Mouse (Mus musculus): ENCODE measurements around the gene Palld. TPM values are rescaled to one million over a fixed set of nuclear protein-coding genes. Genes with fewer than 3 reads are reported as not detected.

Gene Palld
- polyA plus RNA-seq, 1 experiment, result 147 TPM

GRCm38 (mm10) chr8:61588336-61588735, 314.2 kb downstream of the Palld start:
- no peak for DNase-seq (ENCODE audit: low spot score)

- DNase-seq (ENCODE audit: low spot score), result no peak
Measured at GRCm38 (mm10) chr8:61587731-61588130, 314.8 kb downstream of the Palld start.

GRCm38 (mm10) chr8:61586529-61586928, 316.0 kb downstream of the Palld start:
- no peak for DNase-seq (ENCODE audit: low spot score)

DNA sequence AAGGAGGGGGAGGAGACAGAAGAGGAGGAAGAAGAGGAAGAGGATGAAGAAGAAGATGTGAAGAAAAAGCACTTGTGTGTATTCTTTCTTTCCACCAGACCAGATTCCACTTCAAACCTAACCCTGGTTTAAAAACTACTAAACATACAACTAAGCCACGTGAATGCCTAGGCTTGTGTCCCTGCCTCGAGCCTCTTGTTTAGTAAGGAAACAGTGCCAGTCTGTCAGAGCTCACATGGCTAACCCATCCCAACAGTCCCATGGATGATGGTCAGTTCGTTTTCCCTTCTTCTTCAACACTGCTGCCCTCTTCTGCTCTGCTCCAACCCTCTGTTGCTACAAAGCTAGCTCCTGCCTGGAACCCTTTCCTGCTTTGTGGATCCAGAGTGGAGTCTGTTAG, 316.7 kb downstream of the Palld start:
- DNase-seq (ENCODE audit: low spot score), result no peak

- no peak for DNase-seq (ENCODE audit: low spot score)
Measured at GRCm38 (mm10) chr8:61584714-61585383, 317.6 kb downstream of the Palld start.

GRCm38 (mm10) chr8:61582547-61582946, 319.9 kb downstream of the Palld start:
- no peak for DNase-seq (ENCODE audit: low spot score)

DNA sequence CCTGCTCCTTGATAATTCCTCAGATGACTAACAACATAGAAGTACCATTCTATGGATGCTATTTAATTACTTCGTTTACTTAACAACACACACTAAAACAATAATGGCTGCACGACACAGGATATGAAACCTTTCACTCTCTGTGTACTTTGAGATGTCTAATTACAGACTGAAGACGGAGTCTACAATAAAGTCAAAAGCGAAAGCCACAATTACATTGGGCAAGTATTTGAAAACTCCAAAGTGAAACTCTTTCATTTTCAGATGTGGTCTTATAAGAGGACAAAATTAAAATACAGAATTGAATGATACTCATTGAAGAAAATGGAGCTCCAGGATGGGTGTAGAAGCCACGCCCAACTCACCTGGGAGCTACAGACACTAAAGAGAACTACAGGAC, 321.2 kb downstream of the Palld start:
- no peak for DNase-seq (ENCODE audit: low spot score)

GRCm38 (mm10) chr8:61579831-61580230, 322.7 kb downstream of the Palld start:
- DNase-seq (ENCODE audit: low spot score), result no peak

DNA sequence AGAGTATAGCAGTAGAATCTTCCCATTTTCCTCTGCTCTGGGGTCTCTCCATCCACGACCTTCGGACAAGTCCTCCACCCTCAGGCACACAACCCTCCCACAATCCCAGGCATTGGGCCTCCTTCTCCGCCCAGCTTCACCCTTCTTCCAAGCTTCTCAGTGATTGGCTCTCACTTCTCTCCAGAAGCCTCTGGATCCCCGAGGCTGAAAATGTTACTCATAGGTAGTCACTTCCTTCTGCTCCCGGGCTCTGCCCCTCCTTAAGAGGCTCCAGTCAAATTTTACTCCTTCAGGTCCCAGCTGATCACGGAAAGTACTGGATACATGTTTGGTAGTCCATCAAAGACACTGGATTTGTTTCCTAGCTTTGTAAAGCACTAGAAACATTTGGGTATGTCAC, 323.7 kb downstream of the Palld start:
- DNase-seq (ENCODE audit: low spot score), result no peak

DNA sequence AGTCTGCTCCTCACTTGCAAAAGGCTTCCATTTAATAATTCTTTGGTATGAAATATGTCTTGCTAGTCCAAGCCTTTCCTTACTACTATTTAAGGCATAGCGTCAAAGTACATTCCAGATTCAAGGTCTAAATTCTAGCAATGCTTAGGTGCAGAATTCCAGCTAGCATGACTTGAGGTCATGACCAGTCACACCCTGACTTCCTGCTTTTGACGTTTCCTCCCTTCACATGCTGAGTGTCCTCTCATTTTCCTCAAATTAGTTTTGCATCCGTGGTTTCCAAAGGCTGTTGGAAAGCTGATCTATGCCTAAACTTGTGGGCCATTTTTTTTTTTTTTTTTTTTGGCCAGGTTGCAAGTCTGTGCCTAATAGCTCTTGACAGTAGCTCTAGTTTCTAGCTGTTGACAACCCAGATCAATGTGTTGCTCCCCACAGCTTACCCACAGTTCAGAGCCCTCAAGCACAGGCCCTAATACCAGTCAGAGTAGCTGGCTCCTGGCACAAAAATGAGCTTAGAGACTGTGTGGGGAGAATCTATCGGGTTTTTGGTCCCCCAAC, 327.3 kb downstream of the Palld start:
- no peak for DNase-seq (ENCODE audit: low spot score)

DNA sequence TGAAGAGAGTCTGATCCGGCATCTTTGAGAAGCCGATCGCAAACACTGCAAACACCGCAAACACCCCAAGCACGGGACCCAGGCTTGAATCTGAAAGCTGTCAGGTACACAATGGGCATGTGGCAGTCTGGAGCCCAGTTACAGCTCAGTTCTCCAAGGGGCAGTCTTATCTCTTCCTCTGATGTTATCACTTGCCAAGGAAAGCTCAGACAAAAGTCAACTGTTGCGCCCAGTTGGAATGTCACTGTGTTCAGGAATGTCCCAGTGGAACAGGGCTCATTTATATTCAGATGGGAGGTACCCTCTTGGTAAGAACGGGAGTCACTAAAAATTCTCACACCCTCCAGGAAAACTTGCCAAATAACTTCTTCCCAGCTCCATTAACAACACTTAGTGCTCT, 328.0 kb downstream of the Palld start:
- DNase-seq (ENCODE audit: low spot score), result no peak

- DNase-seq (ENCODE audit: low spot score), result no peak
Measured at GRCm38 (mm10) chr8:61573179-61573937, 329.1 kb downstream of the Palld start.

GRCm38 (mm10) chr8:61572697-61573096, 329.8 kb downstream of the Palld start:
- no peak for DNase-seq (ENCODE audit: low spot score)

GRCm38 (mm10) chr8:61570637-61571036, 331.9 kb downstream of the Palld start:
- DNase-seq (ENCODE audit: low spot score), result no peak

DNA sequence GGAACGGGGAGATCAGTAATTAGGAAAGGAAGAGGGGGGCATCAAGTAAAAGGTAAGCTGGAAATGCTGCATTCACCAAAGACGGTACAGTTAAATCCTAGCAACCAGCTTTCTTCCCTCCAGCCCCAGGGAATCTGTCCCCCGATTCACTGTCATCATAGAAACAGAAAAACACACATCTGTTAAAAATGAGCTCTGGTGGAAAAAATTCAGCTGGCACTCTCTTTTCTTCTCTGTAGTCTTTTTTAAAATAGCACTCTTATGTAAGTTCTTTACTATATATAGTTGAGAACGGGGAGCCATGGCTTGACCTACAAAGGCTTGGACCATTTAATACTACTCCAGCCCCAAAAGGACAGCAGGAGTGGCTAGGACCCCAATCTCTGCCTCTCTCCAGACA, 332.8 kb downstream of the Palld start:
- no peak for DNase-seq (ENCODE audit: low spot score)

DNA sequence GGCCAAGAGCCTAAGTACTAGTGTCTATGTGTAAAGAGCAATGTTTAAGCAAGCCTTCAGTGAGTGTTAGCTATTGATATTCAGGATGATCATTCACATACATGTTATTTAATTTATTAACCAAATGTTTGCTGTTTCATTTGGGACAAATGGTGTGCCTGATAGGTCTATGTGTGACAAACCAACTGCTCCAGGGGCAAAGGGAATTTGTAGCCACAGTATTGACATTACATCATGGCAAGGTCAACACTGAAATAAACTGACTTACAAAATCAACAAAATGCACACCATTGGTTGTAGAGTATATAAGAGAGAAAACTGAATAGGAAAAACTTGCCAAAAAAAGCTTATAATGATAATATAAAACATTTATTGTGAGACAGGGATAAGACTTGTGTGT, 333.3 kb downstream of the Palld start:
- DNase-seq (ENCODE audit: low spot score), result no peak

- no peak for DNase-seq (ENCODE audit: low spot score)
Measured at GRCm38 (mm10) chr8:61563378-61563777, 339.1 kb downstream of the Palld start.

- no peak for DNase-seq (ENCODE audit: low spot score)
Measured at GRCm38 (mm10) chr8:61562626-61563025, 339.9 kb downstream of the Palld start.

GRCm38 (mm10) chr8:61561220-61561619, 341.3 kb downstream of the Palld start:
- no peak for DNase-seq (ENCODE audit: low spot score)

GRCm38 (mm10) chr8:61559979-61560378, 342.5 kb downstream of the Palld start:
- DNase-seq (ENCODE audit: low spot score), result no peak

DNA sequence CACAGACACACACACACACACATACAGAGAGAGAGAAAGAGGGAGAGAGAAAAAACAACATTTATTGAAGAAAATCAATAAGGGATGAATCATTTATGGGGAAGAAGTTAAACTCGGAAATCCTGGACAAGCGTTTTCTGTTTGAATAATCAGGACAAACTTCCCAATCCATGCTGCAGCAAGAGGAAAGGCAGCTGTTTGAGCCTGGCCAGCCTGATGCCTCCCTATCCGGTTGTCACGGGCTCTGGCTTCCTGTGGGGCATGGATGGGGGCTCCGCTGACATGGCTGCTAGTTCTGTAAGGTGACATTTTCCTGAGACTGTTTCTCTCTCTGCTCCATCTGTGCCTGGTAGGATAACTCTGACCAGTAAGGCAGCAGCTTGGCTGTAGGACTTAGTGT, 343.0 kb downstream of the Palld start:
- DNase-seq (ENCODE audit: low spot score), result no peak

DNA sequence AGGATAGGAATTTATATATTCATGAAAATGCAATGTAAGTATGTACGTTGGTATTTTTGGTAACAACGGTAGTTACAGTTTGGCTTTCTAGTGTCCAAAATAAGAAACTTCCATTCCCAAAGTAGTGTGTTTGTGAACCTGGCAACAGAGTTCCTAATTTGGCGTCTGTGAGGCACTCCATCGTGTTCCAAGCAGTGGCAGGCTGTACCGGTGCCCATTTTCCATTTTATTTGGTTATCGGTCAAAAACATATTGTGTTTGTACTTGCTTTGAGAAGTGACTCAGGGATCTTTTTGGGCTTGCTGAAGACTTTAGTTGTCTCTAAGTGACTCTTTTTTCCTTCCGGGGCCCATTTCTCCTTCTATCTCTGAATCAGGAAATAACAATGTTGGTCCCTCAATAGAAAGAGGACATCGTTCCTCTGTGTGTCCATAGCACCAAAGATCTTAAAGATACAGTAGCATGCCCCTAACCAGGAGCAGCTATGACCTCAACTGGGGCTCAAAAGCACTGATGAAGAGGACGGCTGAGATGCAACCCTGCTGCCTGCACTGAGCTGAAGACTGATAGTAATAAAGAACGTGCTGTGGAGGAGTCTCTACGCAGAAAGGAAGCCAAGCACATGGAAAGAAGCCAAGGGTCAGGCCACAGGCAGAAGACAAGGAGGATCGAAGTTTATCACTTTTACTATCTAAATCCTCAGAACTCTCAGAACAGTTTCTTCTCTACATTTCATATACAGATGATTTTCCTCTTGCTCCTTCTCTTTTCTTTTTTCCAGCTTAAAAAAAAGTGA, 344.2 kb downstream of the Palld start:
- no peak for DNase-seq (ENCODE audit: low spot score)
